Mouse (Mus musculus) duodenum, adult 2 months (tissue): ENCODE measurements around the gene Klk1b27. TPM values are rescaled to one million over a fixed set of nuclear protein-coding genes. Genes with fewer than 3 reads are reported as not detected.

ENCODE experiments used
- polyA plus RNA-seq: library from polyadenylated mRNA; depleted of rRNA; stranded (reverse); fragments of >200 nt; gene quantifications from 2 replicates; pipeline ENCODE4 v1.2.3, GENCODE M21; 2012; ENCODE audit warnings: low replicate concordance; rRNA removed

Gene Klk1b27
- 0.14 and 0.25 TPM in 2 replicates for polyA plus RNA-seq

DNA sequence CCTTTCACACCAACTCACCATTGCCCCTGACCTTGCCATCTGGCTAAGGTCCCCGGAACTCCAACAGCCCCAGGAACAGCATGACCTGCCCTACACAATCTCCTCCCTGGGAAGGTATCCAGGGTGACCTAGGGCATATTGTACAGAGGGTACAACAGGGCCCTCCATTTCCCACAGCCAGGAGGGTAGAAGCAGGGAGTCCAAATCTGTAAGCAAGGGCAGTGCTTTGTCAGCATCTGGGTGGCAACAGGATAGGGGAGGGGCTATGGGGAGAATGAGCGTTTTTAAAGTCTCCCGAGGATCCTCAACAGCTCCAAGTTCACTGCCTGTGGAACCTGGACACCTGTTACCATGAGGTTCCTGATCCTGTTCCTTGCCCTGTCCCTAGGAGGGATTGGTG, at the start of gene Klk1b27:
TSS of gene Klk1b27 (plus strand) at position 301 of the 400 bp plus-strand sequence.

DNA sequence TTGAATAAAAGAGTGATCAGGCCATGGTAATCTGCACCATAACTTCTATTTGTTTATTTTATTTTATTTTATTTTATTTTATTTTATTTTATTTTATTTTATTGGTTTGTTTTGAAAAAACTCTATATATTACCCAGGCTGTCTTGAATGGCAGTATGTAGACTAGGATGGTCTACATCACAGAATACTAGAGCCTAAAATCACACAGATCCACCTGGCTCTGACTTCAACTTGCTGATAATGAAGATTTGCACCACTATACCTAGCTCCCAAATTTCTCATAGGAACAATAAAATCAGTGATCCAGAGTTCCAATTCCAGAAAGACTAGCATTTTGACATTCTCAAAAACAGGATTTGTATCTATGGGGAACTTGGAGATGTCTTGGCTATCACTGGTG, 40.2 kb upstream of the Klk1b27 start, which contains the start of gene Klk1b26:
TSS of gene Klk1b26 (plus strand) at position 301 of the 400 bp plus-strand sequence.

GRCm38 (mm10) chr7:44102028-44102427, 49.9 kb downstream of the Klk1b27 start, which contains the start of gene Klk1b21:
Klk1b21 (plus strand) TSS chr7:44102328.

Other genes starting within 250 kb of the Klk1b27 start
- not detected in 2 replicates for gene Klk7, start 241.0 kb upstream of the Klk1b27 start, polyA plus RNA-seq
- gene Klk6, start 227.8 kb upstream of the Klk1b27 start, polyA plus RNA-seq = not detected in 2 replicates
- not detected in 2 replicates for gene Klk5, start 210.3 kb upstream of the Klk1b27 start, polyA plus RNA-seq
- gene Klk4, start 171.1 kb upstream of the Klk1b27 start, polyA plus RNA-seq = not detected in 2 replicates
- gene Klk15, start 118.5 kb upstream of the Klk1b27 start, polyA plus RNA-seq = not detected in 2 replicates
- not detected in 2 replicates for gene Klk1b8, start 101.6 kb upstream of the Klk1b27 start, polyA plus RNA-seq
- gene Klk1b1, start 85.5 kb upstream of the Klk1b27 start, polyA plus RNA-seq = not detected in 2 replicates
- not detected in 2 replicates for gene Klk1b9, start 76.2 kb upstream of the Klk1b27 start, polyA plus RNA-seq
- 0.49 TPM in 1 of 2 replicates, not detected in the other for gene Klk1b11, start 56.4 kb upstream of the Klk1b27 start, polyA plus RNA-seq
- gene Klk1b26, start 40.1 kb upstream of the Klk1b27 start, polyA plus RNA-seq = not detected in 2 replicates
- not detected in 2 replicates for gene Klk1b21, start 50.0 kb downstream of the Klk1b27 start, polyA plus RNA-seq
- not detected in 2 replicates for gene Klk1b22, start 60.4 kb downstream of the Klk1b27 start, polyA plus RNA-seq
- not detected in 2 replicates for gene Klk1b16, start 84.5 kb downstream of the Klk1b27 start, polyA plus RNA-seq
- gene Klk1b24, start 135.9 kb downstream of the Klk1b27 start, polyA plus RNA-seq = 0.19 TPM in 1 of 2 replicates, not detected in the other
- 1.8 TPM in 1 of 2 replicates, not detected in the other for gene Klk1b3, start 145.9 kb downstream of the Klk1b27 start, polyA plus RNA-seq
- 5.1 TPM in 1 of 2 replicates, not detected in the other for gene Klk1b4, start 155.1 kb downstream of the Klk1b27 start, polyA plus RNA-seq
- gene Klk1b5, start 163.7 kb downstream of the Klk1b27 start, polyA plus RNA-seq = 0.65 and 5.5 TPM in 2 replicates
- gene Klk1, start 173.1 kb downstream of the Klk1b27 start, polyA plus RNA-seq = 81.1 and 870 TPM in 2 replicates
- gene Gm36864, start 183.9 kb downstream of the Klk1b27 start, polyA plus RNA-seq = 0.08 TPM in 1 of 2 replicates, not detected in the other
- 1.4 TPM in 2 replicates for gene 1700028J19Rik, start 194.4 kb downstream of the Klk1b27 start, polyA plus RNA-seq
- gene 2410002F23Rik, start 194.4 kb downstream of the Klk1b27 start, polyA plus RNA-seq = 67.9 and 113 TPM in 2 replicates
- gene Acp4, start 205.1 kb downstream of the Klk1b27 start, polyA plus RNA-seq = not detected in 2 replicates
- gene Gm15517, start 209.2 kb downstream of the Klk1b27 start, polyA plus RNA-seq = 0.60 TPM in 1 of 2 replicates, not detected in the other